Mouse (Mus musculus): ENCODE measurements around the gene Vmn2r118.

The Vmn2r118 gene

DNA sequence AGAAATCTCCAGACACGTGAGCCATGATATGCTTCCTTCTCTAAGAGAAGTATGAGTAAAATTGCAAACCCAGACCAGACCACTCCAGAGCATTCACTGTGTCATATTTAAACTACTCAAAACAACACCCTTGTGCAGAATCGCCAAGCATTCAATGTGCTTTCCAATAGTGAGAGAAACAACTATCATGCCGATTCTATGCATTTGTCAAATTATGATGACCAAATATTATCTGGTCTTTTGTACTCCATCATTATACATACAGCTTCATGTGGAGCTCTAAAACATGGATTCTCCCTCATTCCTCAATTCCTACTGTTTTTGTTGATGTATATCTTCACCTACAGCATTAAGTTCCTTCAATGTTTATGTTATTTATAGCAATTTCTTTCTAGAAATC, at the start of gene Vmn2r118:
Gene Vmn2r118 (minus strand): TSS at position 101 of the 400 bp plus-strand sequence.
- DNase-seq (ENCODE audit: low spot score), result no peak

DNA sequence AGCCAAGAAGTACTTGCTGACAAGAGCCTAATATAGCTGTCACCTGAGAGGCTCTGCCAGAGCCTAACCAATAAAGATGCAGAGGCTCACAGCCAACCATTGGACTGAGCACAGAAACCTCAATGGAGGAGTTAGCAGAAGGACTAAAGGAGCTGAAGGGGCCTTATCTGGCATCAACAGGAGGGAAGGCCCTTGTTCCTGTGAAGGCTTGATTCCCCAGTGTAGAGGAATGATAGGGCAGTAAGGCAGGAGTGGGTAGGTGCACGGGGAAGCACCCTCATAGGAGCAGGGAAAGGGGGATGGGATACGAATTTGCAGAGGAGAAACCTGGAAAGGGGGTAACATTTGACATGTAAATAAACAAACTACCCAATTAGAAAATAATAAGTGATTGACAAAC, 36.1 kb upstream of the Vmn2r118 start:
- no peak for DNase-seq (ENCODE audit: low spot score)

DNA sequence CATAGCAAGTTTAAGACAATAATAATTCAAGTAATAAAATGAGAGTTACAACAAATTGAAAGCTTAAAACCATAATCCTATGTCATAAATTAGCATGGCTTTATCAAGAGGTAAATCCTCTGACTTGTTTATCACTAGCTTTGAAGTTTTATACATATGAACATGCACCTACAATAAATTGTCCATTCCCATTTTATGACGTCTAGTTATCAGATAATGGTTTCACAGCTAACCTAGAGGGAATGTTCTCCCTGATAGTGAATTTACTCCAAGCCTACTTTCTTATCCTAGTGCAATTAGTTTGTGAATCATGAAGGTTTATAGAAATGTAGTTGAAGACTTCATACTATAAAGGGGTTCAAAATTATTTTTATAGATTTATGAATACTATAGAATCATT, 34.2 kb downstream of the Vmn2r118 start:
- no peak for DNase-seq (ENCODE audit: low spot score)

DNA sequence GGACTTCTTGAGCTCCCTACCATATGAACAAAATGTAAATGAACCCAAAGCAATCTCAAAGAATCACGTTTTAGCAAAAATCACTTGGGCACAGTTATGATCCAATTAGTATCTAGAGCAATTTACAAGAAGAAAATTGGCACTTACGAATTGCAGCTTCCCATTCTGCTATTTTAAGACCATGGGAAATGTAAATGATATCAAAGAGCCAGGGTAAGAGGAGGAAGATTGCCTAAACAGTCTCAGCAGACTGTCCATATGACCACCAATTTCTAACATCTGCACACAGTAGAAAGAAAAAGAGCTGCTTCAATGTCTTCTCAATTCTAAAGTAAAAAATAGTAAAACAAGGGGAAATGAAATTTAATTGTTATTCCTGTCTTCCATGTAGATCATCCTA, 63.2 kb downstream of the Vmn2r118 start:
- DNase-seq (ENCODE audit: low spot score), result no peak

DNA sequence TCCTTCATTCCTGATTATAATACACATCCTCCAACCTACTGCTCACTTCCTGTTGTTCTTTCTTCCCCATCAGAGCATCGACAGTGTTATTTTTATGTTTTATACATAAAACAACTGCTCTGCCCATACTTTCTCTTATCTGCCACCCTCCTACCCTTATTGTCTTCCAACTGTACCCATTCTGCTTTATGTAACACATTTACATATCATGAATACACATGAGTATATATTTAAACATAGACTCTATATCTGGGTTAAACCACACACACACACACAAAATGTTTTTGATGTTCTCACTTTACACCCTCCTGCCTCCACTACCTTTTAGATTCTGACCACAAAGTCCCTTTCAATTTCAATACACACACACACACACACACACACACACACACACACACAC, 76.5 kb downstream of the Vmn2r118 start:
- DNase-seq (ENCODE audit: low spot score), result no peak
